Mouse (Mus musculus): ENCODE results near the gene Lmbrd2.
"Not testable (repeated sequence)": the region's sequence is repeated elsewhere in the genome, so short reads cannot be mapped to it uniquely, and the experiment has no call there.

The Lmbrd2 gene

GRCm38 (mm10) chr15:9132693-9133443, 7.5 kb upstream of the Lmbrd2 start:
- no peak for DNase-seq (ENCODE audit: low read depth, low spot score)

- no peak for DNase-seq (ENCODE audit: low read depth, low spot score)
Measured at GRCm38 (mm10) chr15:9134891-9135507, 5.4 kb upstream of the Lmbrd2 start.

GRCm38 (mm10) chr15:9139447-9139846, 903 bp upstream of the Lmbrd2 start:
- no peak for DNase-seq (ENCODE audit: low read depth, low spot score)

GRCm38 (mm10) chr15:9140684-9141171, 378 bp downstream of the Lmbrd2 start:
- no peak for DNase-seq (ENCODE audit: low read depth, low spot score)

GRCm38 (mm10) chr15:9155325-9155724, 15.0 kb downstream of the Lmbrd2 start, which contains the start of gene Skp2:
Skp2 (minus strand) TSS chr15:9155425.
- DNase-seq (ENCODE audit: low read depth, low spot score): no peak

GRCm38 (mm10) chr15:9162557-9163070, 22.3 kb downstream of the Lmbrd2 start:
- DNase-seq (ENCODE audit: low read depth, low spot score): no peak

GRCm38 (mm10) chr15:9164125-9164524, 23.8 kb downstream of the Lmbrd2 start:
- DNase-seq (ENCODE audit: low read depth, low spot score): no peak

GRCm38 (mm10) chr15:9177038-9177437, 36.7 kb downstream of the Lmbrd2 start:
- no peak for DNase-seq (ENCODE audit: low read depth, low spot score)

- DNase-seq (ENCODE audit: low read depth, low spot score): no peak
Measured at GRCm38 (mm10) chr15:9183995-9184394, 43.6 kb downstream of the Lmbrd2 start.

GRCm38 (mm10) chr15:9189796-9190195, 49.4 kb downstream of the Lmbrd2 start:
- DNase-seq (ENCODE audit: low read depth, low spot score): no peak

- DNase-seq (ENCODE audit: low read depth, low spot score): not testable (repeated sequence)
Measured at GRCm38 (mm10) chr15:9192685-9193084, 52.3 kb downstream of the Lmbrd2 start.

- no peak for DNase-seq (ENCODE audit: low read depth, low spot score)
Measured at GRCm38 (mm10) chr15:9198421-9198820, 58.1 kb downstream of the Lmbrd2 start.

GRCm38 (mm10) chr15:9211891-9212290, 71.5 kb downstream of the Lmbrd2 start:
- DNase-seq (ENCODE audit: low read depth, low spot score): no peak

- peak; percentile 20 for DNase-seq (ENCODE audit: low read depth, low spot score)
Measured at GRCm38 (mm10) chr15:9213026-9213425, 72.7 kb downstream of the Lmbrd2 start.

GRCm38 (mm10) chr15:9213431-9213830, 73.1 kb downstream of the Lmbrd2 start:
- DNase-seq (ENCODE audit: low read depth, low spot score): not testable (repeated sequence)

GRCm38 (mm10) chr15:9216446-9216845, 76.1 kb downstream of the Lmbrd2 start:
- DNase-seq (ENCODE audit: low read depth, low spot score): no peak

GRCm38 (mm10) chr15:9230917-9231316, 90.6 kb downstream of the Lmbrd2 start:
- DNase-seq (ENCODE audit: low read depth, low spot score): not testable (repeated sequence)

GRCm38 (mm10) chr15:9246345-9246744, 106.0 kb downstream of the Lmbrd2 start:
- DNase-seq (ENCODE audit: low read depth, low spot score): no peak

All from WW6 (cell line).